Mouse (Mus musculus): ENCODE measurements around the gene Mtrr. TPM values are rescaled to one million over a fixed set of nuclear protein-coding genes. Genes with fewer than 3 reads are reported as not detected.
"Not testable (repeated sequence)": the region's sequence is repeated elsewhere in the genome, so short reads cannot be mapped to it uniquely, and the experiment has no call there.

The Mtrr gene
- polyA plus RNA-seq, 1 experiment from 2014 or later: 24.7 TPM

- peaks cover 5% of the 10 kb centered on the region; the same call in 1 of the 2 replicates for H3K4me1 ChIP-seq (ENCODE audit: control insufficient read depth, insufficient read depth, low read length)
- H3K4me3 ChIP-seq (ENCODE audit: low read depth, low read length): no peak overlapping the region
- H3K36me3 ChIP-seq (ENCODE audit: control insufficient read depth, insufficient read depth, low read length): peaks cover 7% of the 10 kb centered on the region; the same call in 1 of the 2 replicates
- H3K9ac ChIP-seq (ENCODE audit: low read length): no peak overlapping the region
- H3K4me2 ChIP-seq (ENCODE audit: low read depth, severe bottlenecking): no peak overlapping the region
- no peaks in the 10 kb centered on the region for H3K9me3 ChIP-seq (ENCODE audit: control insufficient read depth, low read length)
- no peaks in the 10 kb centered on the region for H3K27me3 ChIP-seq (ENCODE audit: control insufficient read depth, insufficient read depth, low read length)
- ATAC-seq (ENCODE audit: insufficient number of reproducible peaks, low FRiP score, low TSS enrichment, low read depth) (no peak), DNase-seq (ENCODE audit: low spot score) (no peak)
- no peak overlapping the region for H3K27ac ChIP-seq (replicated peaks; ENCODE audit: low read depth, low read length)
- 95% methylated on average over 7 of the region's 7 CpGs for WGBS
Observed at GRCm38 (mm10) chr13:68577945-68578344, 4.0 kb downstream of the Mtrr start.

GRCm38 (mm10) chr13:68574398-68574797 is 7.6 kb downstream of the Mtrr start:
- peaks cover 11% of the 10 kb centered on the region; the same call in 1 of the 2 replicates for H3K36me3 ChIP-seq (ENCODE audit: control insufficient read depth, insufficient read depth, low read length)
- H3K4me1 ChIP-seq (ENCODE audit: control insufficient read depth, insufficient read depth, low read length): 0 out of 2 replicates have a peak, but pooled peaks cover 4% of the 10 kb centered on the region
- H3K27me3 ChIP-seq (ENCODE audit: control insufficient read depth, insufficient read depth, low read length): no peaks in the 10 kb centered on the region
- DNase-seq (ENCODE audit: low spot score) (no peak), ATAC-seq (ENCODE audit: insufficient number of reproducible peaks, low FRiP score, low TSS enrichment, low read depth) (no peak)
- no peak overlapping the region for H3K4me3 ChIP-seq (ENCODE audit: low read depth, low read length)
- no peak overlapping the region for H3K9ac ChIP-seq (ENCODE audit: low read length)
- no peak overlapping the region for H3K27ac ChIP-seq (replicated peaks; ENCODE audit: low read depth, low read length)
- WGBS: 79% methylated on average over 4 of the region's 4 CpGs
- H3K4me2 ChIP-seq (ENCODE audit: low read depth, severe bottlenecking): no peak overlapping the region
- no peaks in the 10 kb centered on the region for H3K9me3 ChIP-seq (ENCODE audit: control insufficient read depth, low read length)

GRCm38 (mm10) chr13:68572966-68573913 is 8.7 kb downstream of the Mtrr start:
- Histone ChIP-seq H3K9me3 (ENCODE audit: control insufficient read depth, low read length) (no peaks in the 10 kb centered on the region), H3K4me1 (ENCODE audit: control insufficient read depth, insufficient read depth, low read length) (0 out of 2 replicates have a peak, but pooled peaks cover 4% of the 10 kb centered on the region), H3K27me3 (ENCODE audit: control insufficient read depth, insufficient read depth, low read length) (no peaks in the 10 kb centered on the region), H3K27ac (replicated peaks; ENCODE audit: low read depth, low read length) (peak overlapping the region; percentile 81), H3K4me3 (ENCODE audit: low read depth, low read length) (no peak overlapping the region), H3K36me3 (ENCODE audit: control insufficient read depth, insufficient read depth, low read length) (peaks cover 11% of the 10 kb centered on the region; the same call in 1 of the 2 replicates), H3K9ac (ENCODE audit: low read length) (no peak overlapping the region; the same call in 1 of the 2 replicates), H3K4me2 (ENCODE audit: low read depth, severe bottlenecking) (no peak overlapping the region)
- 44% methylated on average over 10 of the region's 10 CpGs for WGBS
- ATAC-seq (ENCODE audit: insufficient number of reproducible peaks, low FRiP score, low TSS enrichment, low read depth): peak; percentile 71; the same call in 1 of the 2 replicates
- DNase-seq (ENCODE audit: low spot score): peak; percentile 65

GRCm38 (mm10) chr13:68572247-68572646 is 9.7 kb downstream of the Mtrr start:
- Histone ChIP-seq H3K27me3 (ENCODE audit: control insufficient read depth, insufficient read depth, low read length) (no peaks in the 10 kb centered on the region), H3K27ac (replicated peaks; ENCODE audit: low read depth, low read length) (no peak overlapping the region; the same call in 1 of the 2 replicates), H3K4me1 (ENCODE audit: control insufficient read depth, insufficient read depth, low read length) (0 out of 2 replicates have a peak, but pooled peaks cover 4% of the 10 kb centered on the region), H3K9ac (ENCODE audit: low read length) (no peak overlapping the region), H3K4me3 (ENCODE audit: low read depth, low read length) (no peak overlapping the region), H3K9me3 (ENCODE audit: control insufficient read depth, low read length) (no peaks in the 10 kb centered on the region), H3K36me3 (ENCODE audit: control insufficient read depth, insufficient read depth, low read length) (peaks cover 11% of the 10 kb centered on the region; the same call in 1 of the 2 replicates), H3K4me2 (ENCODE audit: low read depth, severe bottlenecking) (no peak overlapping the region)
- DNase-seq (ENCODE audit: low spot score) (no peak), ATAC-seq (ENCODE audit: insufficient number of reproducible peaks, low FRiP score, low TSS enrichment, low read depth) (no peak)
- 84% methylated on average over 19 of the region's 19 CpGs for WGBS

GRCm38 (mm10) chr13:68569589-68570336 is 12.2 kb downstream of the Mtrr start:
- H3K9ac ChIP-seq (ENCODE audit: low read length): no peak overlapping the region
- peaks cover 12% of the 10 kb centered on the region; the same call in 1 of the 2 replicates for H3K36me3 ChIP-seq (ENCODE audit: control insufficient read depth, insufficient read depth, low read length)
- H3K4me3 ChIP-seq (ENCODE audit: low read depth, low read length): no peak overlapping the region
- ATAC-seq (ENCODE audit: insufficient number of reproducible peaks, low FRiP score, low TSS enrichment, low read depth): 0 out of 2 replicates have a peak, but pooled peaks have one; percentile 24
- peak; percentile 73 for DNase-seq (ENCODE audit: low spot score)
- 0 out of 2 replicates have a peak, but pooled peaks cover 4% of the 10 kb centered on the region for H3K4me1 ChIP-seq (ENCODE audit: control insufficient read depth, insufficient read depth, low read length)
- H3K27me3 ChIP-seq (ENCODE audit: control insufficient read depth, insufficient read depth, low read length): no peaks in the 10 kb centered on the region
- WGBS: 73% methylated on average over 17 of the region's 17 CpGs
- no peak overlapping the region for H3K27ac ChIP-seq (replicated peaks; ENCODE audit: low read depth, low read length)
- no peaks in the 10 kb centered on the region for H3K9me3 ChIP-seq (ENCODE audit: control insufficient read depth, low read length)
- no peak overlapping the region for H3K4me2 ChIP-seq (ENCODE audit: low read depth, severe bottlenecking)

GRCm38 (mm10) chr13:68568548-68568947 is 13.4 kb downstream of the Mtrr start:
- no peaks in the 10 kb centered on the region for H3K9me3 ChIP-seq (ENCODE audit: control insufficient read depth, low read length)
- H3K27me3 ChIP-seq (ENCODE audit: control insufficient read depth, insufficient read depth, low read length): no peaks in the 10 kb centered on the region

GRCm38 (mm10) chr13:68568110-68568509 is 13.8 kb downstream of the Mtrr start:
- H3K36me3 ChIP-seq (ENCODE audit: control insufficient read depth, insufficient read depth, low read length): peaks cover 16% of the 10 kb centered on the region; the same call in 1 of the 2 replicates
- H3K4me2 ChIP-seq (ENCODE audit: low read depth, severe bottlenecking): no peak overlapping the region
- no peaks in the 10 kb centered on the region for H3K27me3 ChIP-seq (ENCODE audit: control insufficient read depth, insufficient read depth, low read length)
- H3K9ac ChIP-seq (ENCODE audit: low read length): no peak overlapping the region
- H3K27ac ChIP-seq (replicated peaks; ENCODE audit: low read depth, low read length): no peak overlapping the region
- no peaks in the 10 kb centered on the region for H3K9me3 ChIP-seq (ENCODE audit: control insufficient read depth, low read length)
- DNase-seq (ENCODE audit: low spot score) (no peak), ATAC-seq (ENCODE audit: insufficient number of reproducible peaks, low FRiP score, low TSS enrichment, low read depth) (no peak)
- H3K4me3 ChIP-seq (ENCODE audit: low read depth, low read length): no peak overlapping the region
- no peaks in the 10 kb centered on the region for H3K4me1 ChIP-seq (ENCODE audit: control insufficient read depth, insufficient read depth, low read length)
- WGBS: 95% methylated on average over 9 of the region's 9 CpGs

More at GRCm38 (mm10) chr13:68568548-68568947, 13.4 kb downstream of the Mtrr start:
- Histone ChIP-seq H3K9ac (ENCODE audit: low read length) (no peak overlapping the region), H3K4me2 (ENCODE audit: low read depth, severe bottlenecking) (no peak overlapping the region), H3K36me3 (ENCODE audit: control insufficient read depth, insufficient read depth, low read length) (peaks cover 16% of the 10 kb centered on the region; the same call in 1 of the 2 replicates), H3K4me1 (ENCODE audit: control insufficient read depth, insufficient read depth, low read length) (0 out of 2 replicates have a peak, but pooled peaks cover 4% of the 10 kb centered on the region), H3K27ac (replicated peaks; ENCODE audit: low read depth, low read length) (no peak overlapping the region), H3K4me3 (ENCODE audit: low read depth, low read length) (no peak overlapping the region)
- ATAC-seq (ENCODE audit: insufficient number of reproducible peaks, low FRiP score, low TSS enrichment, low read depth) (no peak), DNase-seq (ENCODE audit: low spot score) (no peak)
- 93% methylated on average over 11 of the region's 11 CpGs for WGBS

GRCm38 (mm10) chr13:68553391-68553790 is 28.6 kb downstream of the Mtrr start:
- H3K36me3 ChIP-seq (ENCODE audit: control insufficient read depth, insufficient read depth, low read length); H3K27ac ChIP-seq (replicated peaks; ENCODE audit: low read depth, low read length); H3K4me1 ChIP-seq (ENCODE audit: control insufficient read depth, insufficient read depth, low read length); H3K27me3 ChIP-seq (ENCODE audit: control insufficient read depth, insufficient read depth, low read length); H3K4me2 ChIP-seq (ENCODE audit: low read depth, severe bottlenecking); H3K9me3 ChIP-seq (ENCODE audit: control insufficient read depth, low read length); H3K4me3 ChIP-seq (ENCODE audit: low read depth, low read length); H3K9ac ChIP-seq (ENCODE audit: low read length); ATAC-seq (ENCODE audit: insufficient number of reproducible peaks, low FRiP score, low TSS enrichment, low read depth): not testable (repeated sequence)
- peak; percentile 46 for DNase-seq (ENCODE audit: low spot score)
- 17% methylated on average over 4 of the region's 6 CpGs for WGBS
